Mouse (Mus musculus): ENCODE results near the gene Prr3. TPM values are rescaled to one million over a fixed set of nuclear protein-coding genes. Genes with fewer than 3 reads are reported as not detected.

Prr3 gene
- total and polyA plus RNA-seq, 2 experiments from 2014 or later: 0.61 to 8.6 TPM

- no peak for TF ChIP-seq EP300 (IDR thresholded peaks at IDR 0.05; ENCODE audit: low read depth)
- Histone ChIP-seq H3K36me3 (replicated peaks; ENCODE audit: control insufficient read depth, insufficient read depth, low read length) (no peaks in the 10 kb centered on the region), H3K27me3 (ENCODE audit: control insufficient read depth, insufficient read depth, low read length) (no peaks in the 10 kb centered on the region), H3K27ac (ENCODE audit: low read depth) (no peak overlapping the region), H3K4me2 (ENCODE audit: low read depth, low read length) (no peak overlapping the region), H3K4me3 (ENCODE audit: low read depth, low read length) (no peak overlapping the region), H3K9ac (replicated peaks; ENCODE audit: low read depth, low read length) (no peak overlapping the region), H3K9me3 (replicated peaks; ENCODE audit: control insufficient read depth, low read length) (no peaks in the 10 kb centered on the region), H3K4me1 (ENCODE audit: control insufficient read depth, insufficient read depth) (peaks cover 12% of the 10 kb centered on the region)
- 58% methylated on average over 12 of the region's 12 CpGs for WGBS
- ATAC-seq (ENCODE audit: insufficient read depth, low read depth) (no peak), DNase-seq (ENCODE audit: low spot score) (no peak)
Measured at GRCm38 (mm10) chr17:35997713-35998510, 17.9 kb upstream of the Prr3 start.

GRCm38 (mm10) chr17:35996949-35997348 lies 16.9 kb upstream of the Prr3 start:
- no peaks in the 10 kb centered on the region for H3K9me3 ChIP-seq (replicated peaks; ENCODE audit: control insufficient read depth, low read length)
- peak; percentile 89 for DNase-seq (ENCODE audit: low spot score)
- H3K36me3 ChIP-seq (replicated peaks; ENCODE audit: control insufficient read depth, insufficient read depth, low read length): no peaks in the 10 kb centered on the region
- H3K4me3 ChIP-seq (ENCODE audit: low read depth, low read length): no peak overlapping the region
- no peaks in the 10 kb centered on the region for H3K27me3 ChIP-seq (ENCODE audit: control insufficient read depth, insufficient read depth, low read length)
- no peak overlapping the region for H3K4me2 ChIP-seq (ENCODE audit: low read depth, low read length)
- ATAC-seq (ENCODE audit: insufficient read depth, low read depth): peak; percentile 42
- H3K27ac ChIP-seq (ENCODE audit: low read depth): no peak overlapping the region
- TF ChIP-seq CTCF (IDR thresholded peaks at IDR 0.05; ENCODE audit: low read depth) (peak; percentile 99), EP300 (IDR thresholded peaks at IDR 0.05; ENCODE audit: low read depth) (no peak)
- no peak overlapping the region for H3K9ac ChIP-seq (replicated peaks; ENCODE audit: low read depth, low read length)
- WGBS: 1% methylated on average over 11 of the region's 11 CpGs
- peaks cover 12% of the 10 kb centered on the region for H3K4me1 ChIP-seq (ENCODE audit: control insufficient read depth, insufficient read depth)

GRCm38 (mm10) chr17:35994879-35995240 lies 14.8 kb upstream of the Prr3 start:
- H3K27ac ChIP-seq (ENCODE audit: low read depth): peak overlapping the region; percentile 73
- H3K27me3 ChIP-seq (ENCODE audit: control insufficient read depth, insufficient read depth, low read length): no peaks in the 10 kb centered on the region
- WGBS: 6% methylated on average over 14 of the region's 14 CpGs
- peak overlapping the region; percentile 62 for H3K9ac ChIP-seq (replicated peaks; ENCODE audit: low read depth, low read length)
- peak overlapping the region; percentile 64 for H3K4me3 ChIP-seq (ENCODE audit: low read depth, low read length)
- no peak for DNase-seq (ENCODE audit: low spot score)
- peak overlapping the region; percentile 76 for H3K4me2 ChIP-seq (ENCODE audit: low read depth, low read length)
- H3K9me3 ChIP-seq (replicated peaks; ENCODE audit: control insufficient read depth, low read length): no peaks in the 10 kb centered on the region
- ATAC-seq (ENCODE audit: insufficient read depth, low read depth): no peak
- H3K36me3 ChIP-seq (replicated peaks; ENCODE audit: control insufficient read depth, insufficient read depth, low read length): no peaks in the 10 kb centered on the region
- TF ChIP-seq CTCF (IDR thresholded peaks at IDR 0.05; ENCODE audit: low read depth) (no peak), EP300 (IDR thresholded peaks at IDR 0.05; ENCODE audit: low read depth) (no peak)
- peaks cover 12% of the 10 kb centered on the region for H3K4me1 ChIP-seq (ENCODE audit: control insufficient read depth, insufficient read depth)

- H3K4me3 ChIP-seq (ENCODE audit: low read depth, low read length): peak overlapping the region; percentile 64
- no peaks in the 10 kb centered on the region for H3K27me3 ChIP-seq (ENCODE audit: control insufficient read depth, insufficient read depth, low read length)
- H3K27ac ChIP-seq (ENCODE audit: low read depth): peak overlapping the region; percentile 73
- 0 out of 2 replicates have a peak, but pooled peaks cover under 1% of the 10 kb centered on the region for H3K36me3 ChIP-seq (replicated peaks; ENCODE audit: control insufficient read depth, insufficient read depth, low read length)
- TF ChIP-seq CTCF (IDR thresholded peaks at IDR 0.05; ENCODE audit: low read depth) (no peak), EP300 (IDR thresholded peaks at IDR 0.05; ENCODE audit: low read depth) (no peak)
- ATAC-seq (ENCODE audit: insufficient read depth, low read depth) (peak; percentile 60), DNase-seq (ENCODE audit: low spot score) (peak; percentile 75)
- no peaks in the 10 kb centered on the region for H3K9me3 ChIP-seq (replicated peaks; ENCODE audit: control insufficient read depth, low read length)
- peak overlapping the region; percentile 62 for H3K9ac ChIP-seq (replicated peaks; ENCODE audit: low read depth, low read length)
- peaks cover 12% of the 10 kb centered on the region for H3K4me1 ChIP-seq (ENCODE audit: control insufficient read depth, insufficient read depth)
- H3K4me2 ChIP-seq (ENCODE audit: low read depth, low read length): peak overlapping the region; percentile 76
- 2% methylated on average over 31 of the region's 31 CpGs for WGBS
Measured at GRCm38 (mm10) chr17:35994175-35994878, 14.3 kb upstream of the Prr3 start.

- ATAC-seq (ENCODE audit: insufficient read depth, low read depth) (peak; percentile 74), DNase-seq (ENCODE audit: low spot score) (peak; percentile 84)
- no peaks in the 10 kb centered on the region for H3K9me3 ChIP-seq (replicated peaks; ENCODE audit: control insufficient read depth, low read length)
- H3K27me3 ChIP-seq (ENCODE audit: control insufficient read depth, insufficient read depth, low read length): no peaks in the 10 kb centered on the region
- 6% methylated on average over 17 of the region's 17 CpGs for WGBS
- no peak overlapping the region for H3K9ac ChIP-seq (replicated peaks; ENCODE audit: low read depth, low read length)
- TF ChIP-seq EP300 (IDR thresholded peaks at IDR 0.05; ENCODE audit: low read depth): no peak
- peak; percentile 99 for TF ChIP-seq CTCF (IDR thresholded peaks at IDR 0.05; ENCODE audit: low read depth)
- no peak overlapping the region for H3K27ac ChIP-seq (ENCODE audit: low read depth)
- peaks cover 7% of the 10 kb centered on the region for H3K36me3 ChIP-seq (replicated peaks; ENCODE audit: control insufficient read depth, insufficient read depth, low read length)
- peak overlapping the region; percentile 76 for H3K4me2 ChIP-seq (ENCODE audit: low read depth, low read length)
- H3K4me3 ChIP-seq (ENCODE audit: low read depth, low read length): peak overlapping the region; percentile 64
- peaks cover 12% of the 10 kb centered on the region for H3K4me1 ChIP-seq (ENCODE audit: control insufficient read depth, insufficient read depth)
Measured at GRCm38 (mm10) chr17:35993675-35994074, 13.6 kb upstream of the Prr3 start.

Measured in heart, postnatal 0 days (tissue).